Mouse (Mus musculus) lung, postnatal 25 days (tissue): Measurements from ENCODE around the gene Pard3b.
A peak's percentile ranks its signal among the peaks of the same experiment; 100 is the strongest.

Source experiments
- DNase-seq: peaks from one replicate; pipeline ENCODE4 v3.0.0; 2022; ENCODE audit warnings: low spot score

Pard3b gene

DNA sequence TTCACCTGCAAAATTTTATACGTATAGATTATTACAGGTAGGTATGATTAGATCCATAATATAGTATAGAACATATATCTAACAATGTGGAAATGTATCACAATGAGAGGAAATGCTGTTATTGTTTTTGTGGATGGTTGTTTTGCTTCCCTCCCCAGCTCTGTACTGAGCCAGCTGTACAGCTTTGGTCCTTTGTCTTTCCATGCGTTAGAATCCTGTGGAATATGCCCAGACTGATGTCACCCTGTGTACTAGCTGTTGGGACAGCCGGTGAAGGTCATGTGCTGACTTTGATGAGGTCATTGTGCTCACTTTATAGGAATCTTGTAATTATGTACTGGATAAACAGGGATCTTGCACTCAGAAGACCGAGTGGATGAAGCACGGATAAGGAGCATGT is 286.9 kb downstream of the Pard3b start:
- no peak for DNase-seq

DNA sequence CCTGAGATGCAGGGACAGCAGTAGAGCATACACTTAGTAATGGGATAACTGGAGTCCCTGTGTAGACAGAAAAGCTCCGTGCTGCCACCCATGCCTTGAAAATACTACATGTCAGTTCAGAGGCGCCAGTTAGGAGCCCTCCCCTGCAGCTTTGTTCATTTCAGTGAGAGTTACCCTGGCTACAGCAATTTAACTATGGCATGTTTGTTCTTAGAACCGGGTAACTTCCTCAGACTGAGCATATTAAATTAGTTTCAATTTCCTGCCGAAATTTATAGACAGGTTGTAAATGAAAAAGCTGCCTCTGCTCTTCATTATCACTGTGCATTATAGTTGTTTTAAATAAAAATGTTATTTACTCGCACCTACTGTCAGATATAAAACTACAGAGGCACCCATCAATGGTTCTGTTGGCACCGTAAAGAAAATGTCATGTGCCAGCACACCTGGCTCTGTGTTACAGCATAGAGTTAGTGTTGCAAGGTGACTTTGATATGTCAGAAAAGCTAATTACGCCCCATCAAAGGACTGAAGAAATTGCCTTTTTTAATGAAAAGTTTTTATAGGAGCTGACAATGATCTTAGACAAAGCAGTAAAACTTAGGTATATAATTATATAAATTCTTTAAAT is 289.6 kb downstream of the Pard3b start:
- DNase-seq = no peak

DNA sequence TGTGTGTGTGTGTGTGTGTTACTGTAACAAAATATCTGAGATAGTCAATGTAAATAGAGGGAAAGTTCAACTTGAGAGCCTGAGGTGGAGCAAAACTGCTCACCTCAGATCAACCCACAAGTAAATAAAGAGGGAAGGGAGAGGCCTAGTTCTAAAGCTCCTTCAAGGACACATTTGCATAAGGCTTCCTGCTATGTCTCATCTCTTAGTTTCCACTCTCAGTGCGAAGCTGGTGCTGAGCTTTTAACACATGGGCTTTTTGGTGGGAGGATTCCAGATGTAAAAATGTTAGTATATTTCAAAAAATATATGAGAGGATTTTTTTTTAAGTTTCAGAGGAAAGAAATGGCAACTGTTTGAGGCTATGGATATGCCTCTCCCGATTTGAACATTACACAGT is 294.9 kb downstream of the Pard3b start:
- no peak for DNase-seq

DNA sequence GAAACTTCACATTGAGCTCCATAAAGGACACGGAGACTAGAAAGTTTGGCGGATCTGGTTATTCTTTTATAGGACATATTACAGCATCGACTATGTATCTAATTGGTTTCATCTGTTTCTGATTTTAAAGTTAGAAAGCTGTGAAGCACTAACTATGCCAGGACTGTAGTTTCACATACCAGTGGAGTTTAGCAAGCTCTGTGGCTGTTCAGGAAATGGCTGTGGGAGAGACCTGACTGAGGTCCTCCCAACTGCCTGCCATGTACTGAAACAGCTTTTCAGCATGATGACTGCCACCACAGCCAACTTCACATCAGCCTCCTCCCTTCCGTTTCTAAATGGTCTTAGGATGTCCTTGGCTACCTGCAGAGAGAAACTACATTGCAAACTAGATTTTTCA is 296.1 kb downstream of the Pard3b start:
- DNase-seq = no peak

DNA sequence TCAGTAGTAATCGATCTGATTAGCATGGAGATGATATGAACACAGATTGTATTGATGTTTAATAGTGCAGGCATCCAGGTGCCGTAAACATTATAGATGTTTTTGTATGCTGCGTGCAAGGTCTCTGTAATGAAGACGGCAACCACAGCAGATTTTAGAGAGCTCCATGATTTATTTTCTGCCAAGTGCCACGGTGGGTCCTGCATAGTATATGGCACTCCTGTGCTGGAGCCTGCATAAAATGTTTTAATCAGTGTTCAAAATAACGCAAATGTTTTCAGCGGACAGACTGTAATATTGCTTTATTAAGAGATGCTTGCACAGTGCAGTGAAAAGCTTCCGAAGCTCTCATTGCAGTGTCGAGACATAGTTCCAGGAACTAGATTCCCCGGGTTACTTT is 301.3 kb downstream of the Pard3b start:
- no peak for DNase-seq

DNA sequence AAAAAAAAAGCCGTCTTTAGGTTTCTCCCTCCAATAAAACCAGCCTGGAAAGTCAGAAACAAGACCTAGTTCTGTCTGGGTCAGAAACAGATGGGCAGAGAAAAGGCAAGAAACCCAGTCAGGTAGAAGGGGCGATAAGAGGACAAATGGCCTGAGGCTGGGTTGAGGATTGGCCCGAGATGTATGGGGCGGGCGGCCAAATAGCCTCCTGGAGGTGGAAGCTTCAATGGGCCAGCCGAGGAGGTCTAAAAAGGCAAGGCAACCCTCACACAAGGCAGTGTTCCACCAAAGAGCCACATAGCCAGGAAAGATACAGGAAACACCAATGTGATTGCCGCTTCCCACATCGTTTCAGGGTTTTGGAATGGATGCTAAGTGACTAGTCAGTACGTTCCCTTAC is 322.9 kb downstream of the Pard3b start:
- DNase-seq = no peak

DNA sequence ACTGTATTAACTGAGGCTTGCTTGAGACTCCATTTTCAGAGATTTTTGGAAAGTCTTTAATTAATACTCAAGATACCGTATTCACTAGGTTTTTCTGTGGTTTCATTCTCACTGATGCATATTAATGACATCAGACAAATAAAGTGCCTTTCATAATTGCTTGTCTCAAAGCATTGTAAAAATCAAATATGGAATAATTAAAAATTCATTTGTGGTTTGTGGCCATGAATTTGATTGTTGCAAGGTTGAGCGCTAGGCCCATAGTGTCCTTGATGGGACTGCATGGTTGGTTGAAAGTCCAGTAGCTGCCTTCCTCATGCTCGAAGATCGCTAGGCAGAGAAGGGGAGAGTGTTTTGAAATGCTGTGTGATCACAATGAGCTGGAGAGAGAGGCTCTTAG is 323.9 kb downstream of the Pard3b start:
- DNase-seq = no peak

DNA sequence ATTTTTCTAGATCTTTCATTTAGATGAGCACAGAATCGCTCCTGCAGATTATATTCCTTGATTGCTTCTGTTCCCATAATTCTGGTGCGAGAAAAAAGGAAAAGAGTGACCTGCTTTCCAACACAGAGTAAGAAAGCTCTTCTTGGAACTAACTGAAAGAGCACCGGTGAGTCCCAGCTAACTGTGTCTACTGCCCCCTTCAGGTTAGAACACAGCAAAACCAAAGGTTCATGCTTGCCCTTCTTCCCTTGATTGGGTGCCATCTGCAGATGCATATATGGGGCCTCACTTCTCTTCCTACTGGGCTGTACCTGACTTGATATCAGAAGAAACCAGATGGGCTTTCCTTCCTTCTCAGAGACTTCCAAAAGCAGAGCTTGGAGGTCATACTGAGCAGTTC is 328.5 kb downstream of the Pard3b start:
- peak; percentile 32 for DNase-seq

DNA sequence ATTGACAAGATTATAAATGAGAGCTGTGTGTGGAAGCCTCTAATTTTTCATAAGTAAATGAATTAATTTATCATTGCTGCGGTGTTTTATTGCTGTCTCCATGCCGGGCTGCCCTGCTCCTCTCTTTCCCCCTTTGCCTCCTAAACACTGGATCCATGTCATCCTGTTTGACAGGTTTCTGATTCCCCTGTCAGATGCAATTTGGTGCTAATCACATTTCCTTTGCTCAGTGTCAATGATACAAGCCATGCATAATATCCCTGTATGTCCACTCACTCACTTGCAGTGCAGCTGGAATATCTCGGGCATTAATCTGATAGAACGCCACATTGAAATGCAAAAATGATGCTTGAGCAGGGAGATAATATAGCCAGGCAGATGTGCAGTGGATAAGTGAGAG is 329.2 kb downstream of the Pard3b start:
- no peak for DNase-seq

DNA sequence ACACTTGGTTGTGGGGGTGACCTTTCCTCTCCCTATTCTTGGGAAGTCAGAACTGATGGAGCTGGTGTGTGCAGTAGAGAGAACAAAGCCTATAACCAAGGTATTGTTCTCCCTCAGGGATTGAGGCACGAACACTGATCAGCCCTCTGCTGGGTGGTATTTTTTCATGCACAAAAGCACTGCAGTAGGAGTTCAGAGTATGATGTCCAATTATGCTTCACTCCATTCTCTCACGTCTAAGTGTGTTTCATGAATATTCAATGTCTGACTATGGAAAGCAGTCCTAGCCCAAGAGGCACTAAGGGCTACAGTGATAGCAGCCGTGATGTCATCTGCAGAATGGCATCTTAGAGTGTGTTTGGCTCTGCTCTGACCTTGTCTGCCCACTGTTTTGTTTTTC is 359.1 kb downstream of the Pard3b start:
- no peak for DNase-seq

DNA sequence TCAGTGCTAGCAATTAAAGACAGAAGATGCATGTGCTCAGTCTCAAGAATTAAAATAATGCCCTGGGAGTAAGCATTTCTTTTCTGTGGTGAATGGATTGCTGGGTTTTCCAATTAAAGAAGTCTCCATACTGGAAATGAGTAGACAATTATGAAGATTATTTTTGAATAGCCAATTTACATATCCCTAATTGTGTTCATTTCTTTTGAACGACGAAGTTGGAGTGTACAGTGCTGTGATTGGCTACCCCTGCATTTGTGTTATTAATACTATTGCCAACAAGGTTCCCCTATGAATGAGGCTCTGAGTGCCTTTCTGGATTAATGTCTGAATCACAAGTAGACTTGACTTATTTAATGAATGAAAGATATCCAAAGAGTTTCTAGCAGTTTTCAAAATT is 370.2 kb downstream of the Pard3b start:
- DNase-seq = no peak

DNA sequence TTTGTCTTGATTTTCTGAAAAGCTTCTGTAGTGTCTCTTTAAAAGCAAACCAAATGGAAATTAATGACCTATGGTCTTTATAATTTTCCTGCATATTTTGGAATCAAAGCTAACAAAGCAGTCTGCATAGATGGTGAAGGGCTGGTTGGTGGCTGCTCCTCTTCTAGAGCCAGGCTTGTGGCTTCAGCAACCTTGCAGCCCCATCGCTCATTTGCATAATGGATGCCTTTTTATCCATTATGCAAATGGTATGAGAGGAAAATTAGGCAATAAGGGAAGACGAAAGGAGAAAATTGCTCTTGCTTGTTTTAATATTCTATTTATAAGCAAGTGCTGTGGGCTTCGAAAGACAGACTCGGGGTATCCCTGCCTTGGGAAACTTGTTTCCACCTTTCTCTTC is 373.1 kb downstream of the Pard3b start:
- DNase-seq = no peak

DNA sequence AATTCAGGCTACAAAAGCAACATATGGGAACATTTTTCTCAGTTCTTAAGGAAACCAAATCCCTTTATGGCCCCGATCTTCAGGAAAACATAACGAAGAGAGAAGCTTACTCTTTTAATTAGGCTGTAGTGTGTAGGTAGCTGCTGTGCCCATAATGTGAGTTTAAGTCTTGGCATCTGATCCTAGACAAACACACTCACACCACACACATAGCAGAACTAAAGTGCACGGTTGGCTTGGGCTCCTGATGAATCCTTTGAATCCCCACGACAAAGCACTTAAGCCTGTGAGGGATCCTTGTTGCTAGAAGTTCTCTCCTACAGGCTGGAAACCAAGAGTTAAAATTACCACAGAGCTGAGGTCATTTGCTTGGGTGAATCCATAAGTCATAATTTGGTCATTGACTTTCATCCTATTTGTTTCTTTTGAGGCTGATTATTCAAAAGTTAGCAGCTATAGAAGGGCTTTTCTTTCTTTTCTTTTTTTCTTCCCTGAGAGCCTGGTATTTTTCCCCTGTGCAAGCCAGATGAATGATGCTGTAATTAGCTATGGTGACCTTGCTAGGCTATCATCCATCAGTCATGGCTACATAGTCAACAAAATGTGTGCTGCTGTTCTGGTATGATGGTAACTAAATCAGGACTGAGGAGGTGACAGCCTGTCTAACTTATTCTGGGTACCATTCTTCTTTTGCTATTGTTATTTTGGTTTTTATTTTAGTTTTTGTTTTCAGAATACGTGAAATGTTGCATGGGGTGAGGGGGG is 378.1 kb downstream of the Pard3b start:
- no peak for DNase-seq

DNA sequence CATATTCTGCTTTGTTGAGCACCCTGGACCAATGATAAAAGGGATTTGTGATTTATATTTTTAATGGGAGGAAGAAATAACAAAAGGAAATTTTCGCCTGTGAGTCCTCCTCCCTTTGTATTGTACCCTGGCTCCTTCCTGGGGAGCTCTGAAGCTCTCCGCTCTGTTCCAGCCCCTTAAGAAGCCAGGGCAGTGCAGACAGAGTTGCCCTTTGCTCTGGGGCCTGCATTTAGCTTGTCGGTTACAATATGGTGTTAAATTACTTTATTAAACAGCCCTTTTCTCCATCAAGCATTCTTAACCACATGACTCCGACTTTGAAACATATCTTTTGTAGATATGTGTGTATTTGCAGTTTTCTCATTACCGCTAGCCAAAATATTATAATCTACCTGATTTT is 379.7 kb downstream of the Pard3b start:
- no peak for DNase-seq

DNA sequence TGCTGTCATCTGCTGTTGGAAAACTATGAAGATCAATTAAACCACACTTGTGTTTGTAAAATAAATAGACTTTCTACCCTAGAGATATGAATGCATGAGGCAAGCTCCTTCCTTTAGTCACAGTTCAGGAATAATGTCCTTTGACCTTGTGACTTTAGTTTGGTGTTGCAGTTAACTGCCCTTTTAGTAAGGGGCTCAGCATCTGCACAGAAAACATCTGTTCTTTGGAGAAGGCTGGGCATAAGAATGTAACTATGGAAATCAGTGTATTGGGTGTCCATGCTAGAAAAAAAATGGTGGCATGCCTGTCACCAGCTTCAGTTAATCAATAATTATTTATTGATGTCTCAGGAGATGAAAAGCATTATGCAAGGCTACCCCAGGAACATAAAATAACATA is 381.1 kb downstream of the Pard3b start:
- no peak for DNase-seq

DNA sequence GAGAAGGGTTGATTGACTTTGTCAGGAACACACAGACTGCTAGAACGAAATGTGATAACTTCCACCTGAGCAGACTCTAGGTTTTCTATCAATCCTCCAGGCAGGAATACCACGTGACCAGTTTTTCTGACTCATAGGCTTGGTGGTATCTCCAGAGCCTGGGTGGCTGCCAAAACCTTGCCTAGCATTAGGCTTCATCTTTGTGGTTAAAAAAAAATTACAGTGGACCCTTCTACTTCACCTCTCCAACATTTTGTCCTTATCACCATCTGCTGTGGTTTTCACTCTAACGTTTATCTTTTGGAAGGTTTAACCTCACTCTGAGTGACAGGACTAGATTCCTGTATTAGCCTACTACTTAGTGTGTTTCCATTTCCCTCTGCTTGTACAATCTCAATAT is 403.1 kb downstream of the Pard3b start:
- DNase-seq = no peak

DNA sequence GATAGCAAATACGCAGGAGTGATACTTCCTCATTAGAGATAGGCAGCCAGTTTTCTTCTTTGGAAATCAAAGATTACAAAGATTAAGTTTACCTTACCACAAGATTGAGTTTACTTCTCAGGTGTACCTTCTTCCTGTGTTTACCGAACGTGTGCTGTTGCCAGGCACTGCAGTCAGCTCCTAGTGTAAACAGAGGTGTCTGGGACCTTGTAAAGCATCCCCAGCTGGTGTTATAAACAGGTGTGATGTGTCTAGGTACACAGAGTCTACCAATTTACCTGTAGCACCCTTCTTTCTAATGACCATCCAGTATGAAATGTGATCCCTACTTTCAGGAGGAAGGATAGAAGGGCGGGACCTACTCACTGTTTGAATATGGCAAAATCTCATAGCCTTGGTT is 410.0 kb downstream of the Pard3b start:
- no peak for DNase-seq

DNA sequence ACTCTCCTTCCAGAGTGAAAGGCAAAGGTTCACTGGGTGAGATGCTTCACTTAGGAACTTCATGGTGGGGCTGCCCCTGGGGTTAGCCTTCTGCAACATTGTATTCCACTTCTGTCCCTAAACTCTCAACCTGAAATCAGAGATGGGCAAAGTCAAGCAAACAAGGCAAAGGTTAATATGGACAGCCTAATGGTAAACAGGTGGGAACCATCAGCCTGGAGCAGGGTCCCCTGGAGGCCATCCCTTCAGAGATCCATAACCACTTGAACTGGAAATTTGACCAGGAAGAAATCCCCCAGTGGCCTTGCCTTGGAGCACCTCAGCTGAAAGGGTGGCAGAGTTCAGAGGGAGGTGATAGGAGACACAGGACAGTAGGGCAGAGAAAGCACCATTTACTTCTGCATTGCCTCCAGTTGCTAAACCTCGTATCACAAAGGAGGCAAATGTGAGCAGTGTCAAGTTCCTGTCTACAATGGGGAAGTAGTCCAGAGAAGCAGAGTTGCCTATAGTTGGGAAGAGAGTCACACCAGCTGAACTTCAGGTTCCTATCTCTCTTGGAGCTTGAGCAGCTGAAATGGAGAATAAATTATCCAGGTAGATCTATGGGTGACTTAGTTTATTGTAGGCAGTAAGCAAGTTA is 412.7 kb downstream of the Pard3b start:
- DNase-seq = no peak

DNA sequence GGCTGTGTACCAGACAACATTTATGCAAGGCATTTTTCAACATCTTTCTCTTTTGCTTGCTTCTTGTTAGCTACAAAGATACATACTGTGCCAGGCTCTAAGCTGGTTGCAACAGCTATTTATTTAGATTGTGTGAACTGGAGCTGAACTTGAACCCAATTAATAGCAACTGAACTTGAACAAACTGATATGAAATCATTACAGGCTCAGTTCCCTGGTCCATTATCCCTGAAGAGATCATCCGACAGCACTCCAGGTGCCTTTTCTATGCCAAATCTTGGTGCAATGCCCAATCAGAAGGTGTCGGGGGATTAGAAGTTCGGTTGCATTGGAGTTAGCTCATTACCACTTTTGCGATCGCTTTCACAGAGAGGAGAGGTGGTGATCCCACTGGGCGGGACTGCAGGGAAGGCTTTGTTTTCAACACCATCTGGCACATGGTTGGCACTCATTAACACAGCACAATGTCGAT is 414.6 kb downstream of the Pard3b start:
- DNase-seq = no peak

DNA sequence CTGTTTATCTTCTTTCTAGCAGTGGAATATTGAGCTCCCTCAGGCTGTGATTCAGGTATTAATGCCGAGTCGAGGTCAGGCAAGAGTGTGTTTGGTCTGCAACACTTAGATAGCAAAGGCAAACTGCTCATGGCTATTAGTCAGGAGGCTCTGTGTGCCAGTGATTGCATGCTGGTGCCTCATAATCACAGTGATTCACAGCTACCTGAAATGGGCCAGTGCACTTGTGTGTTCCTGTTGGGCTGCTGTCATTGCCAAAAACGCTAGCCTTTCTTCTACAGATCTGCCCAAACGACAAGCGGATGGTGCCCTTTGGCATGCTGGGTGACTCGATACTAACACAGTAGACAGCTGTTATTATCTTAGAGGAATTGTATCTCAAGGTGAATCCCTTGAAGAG is 416.7 kb downstream of the Pard3b start:
- DNase-seq = no peak

DNA sequence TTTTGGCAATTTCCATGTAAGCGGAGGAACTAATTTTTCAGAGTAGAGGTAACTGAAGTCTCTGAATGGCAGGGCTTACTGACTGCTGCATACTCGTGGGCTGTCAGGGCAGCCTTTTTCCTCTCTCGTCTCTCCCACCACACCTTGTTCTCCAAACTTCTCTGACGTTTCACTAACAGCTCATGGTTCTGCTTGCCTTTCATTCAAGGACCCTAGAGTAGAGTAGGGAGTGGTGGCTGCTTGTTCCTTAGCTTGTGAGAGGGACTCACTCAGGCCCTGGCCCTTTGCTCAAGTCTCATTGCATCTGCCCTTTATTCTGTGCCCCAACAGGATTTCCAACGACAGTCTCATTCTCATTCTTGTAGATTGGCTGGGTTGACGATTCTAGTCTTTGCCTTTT is 432.0 kb downstream of the Pard3b start:
- DNase-seq = peak; percentile 27

DNA sequence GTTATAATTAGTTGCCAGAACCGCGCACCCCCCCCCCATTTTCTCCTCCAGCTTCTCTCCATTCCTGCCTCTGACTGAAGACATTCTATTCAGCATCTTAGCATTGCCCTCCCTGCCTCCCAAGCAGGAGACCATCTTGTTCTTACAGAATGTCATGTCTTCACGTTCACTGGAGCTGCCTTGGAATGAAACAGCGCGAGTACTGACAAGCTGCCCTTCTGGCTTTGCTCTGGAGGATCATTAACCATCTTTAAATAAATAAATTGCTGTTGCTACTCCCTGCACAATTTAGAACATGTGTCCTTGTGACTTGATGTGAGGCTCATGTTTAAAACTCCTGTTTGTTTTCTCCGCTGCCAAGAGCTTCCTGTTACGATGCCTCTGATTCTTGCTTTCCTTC is 432.5 kb downstream of the Pard3b start:
- no peak for DNase-seq

DNA sequence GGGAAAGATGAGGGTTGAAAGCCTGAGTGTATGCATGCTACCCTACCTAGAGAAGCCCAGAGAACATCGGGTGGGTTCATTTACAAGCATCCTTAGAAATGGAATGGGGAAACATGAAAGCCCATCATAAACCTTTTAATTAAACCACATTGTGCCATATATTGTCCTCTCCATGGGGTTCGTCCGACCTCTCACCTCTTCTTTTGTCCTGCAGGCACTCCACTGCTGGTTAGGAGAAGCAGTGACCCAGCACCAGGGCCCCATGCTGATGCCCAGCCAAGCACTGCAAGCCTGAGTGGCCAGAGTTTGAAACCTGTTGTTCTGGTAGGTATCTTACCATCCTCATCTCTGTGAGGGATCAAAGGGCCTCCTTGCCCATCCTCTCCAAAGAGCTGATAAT is 437.5 kb downstream of the Pard3b start:
- DNase-seq = no peak

DNA sequence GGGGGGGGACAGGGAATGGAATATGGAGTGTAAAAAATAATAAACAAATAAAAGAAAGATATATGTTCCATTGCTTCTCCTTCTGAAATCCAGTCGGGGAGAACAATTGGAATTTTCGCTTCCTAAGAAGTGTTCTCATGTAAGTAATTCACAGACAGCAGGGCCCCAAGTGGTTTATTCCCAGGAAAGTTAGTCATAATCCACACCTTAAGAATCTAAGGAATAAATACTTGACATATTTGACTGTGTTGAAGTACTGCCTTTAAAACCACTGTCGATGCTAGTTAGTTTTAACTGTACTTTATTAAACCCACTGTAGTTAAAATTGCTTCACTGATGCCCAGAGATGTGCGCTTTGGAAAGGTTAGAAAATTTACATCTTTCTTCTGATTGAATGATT is 442.5 kb downstream of the Pard3b start:
- DNase-seq = no peak
